Mouse (Mus musculus) c-Kit-positive CD71-negative TER-119-negative erythroid progenitor cells, embryonic 14.5 days (primary cell): ENCODE data around the gene Itga1.

Experiments used
- DNase-seq: peaks from one replicate; pipeline ENCODE4 v3.0.0-alpha.2; 2013; ENCODE audit warnings: low read depth

The Itga1 gene

GRCm38 (mm10) chr13:115099381-115099780 lies 2.4 kb downstream of the Itga1 start:
- no peak for DNase-seq

- DNase-seq: no peak
Measured at GRCm38 (mm10) chr13:115098227-115098626, 3.5 kb downstream of the Itga1 start.

- no peak for DNase-seq
Measured at GRCm38 (mm10) chr13:115096965-115097364, 4.8 kb downstream of the Itga1 start.

- DNase-seq: no peak
Measured at GRCm38 (mm10) chr13:115096216-115096615, 5.5 kb downstream of the Itga1 start.

- no peak for DNase-seq
Measured at GRCm38 (mm10) chr13:115095392-115095791, 6.4 kb downstream of the Itga1 start.

- no peak for DNase-seq
Measured at GRCm38 (mm10) chr13:115091511-115091910, 10.3 kb downstream of the Itga1 start.

- DNase-seq: no peak
Measured at GRCm38 (mm10) chr13:115090977-115091445, 10.8 kb downstream of the Itga1 start.

GRCm38 (mm10) chr13:115090069-115090976 lies 11.4 kb downstream of the Itga1 start, which contains the start of gene Pelo:
Gene Pelo, minus strand, starts transcription at chr13:115090186.
- peak; percentile 80 for DNase-seq

- DNase-seq: no peak
Measured at GRCm38 (mm10) chr13:115089395-115090025, 12.3 kb downstream of the Itga1 start.

GRCm38 (mm10) chr13:115089020-115089394 lies 12.8 kb downstream of the Itga1 start:
- no peak for DNase-seq

- DNase-seq: no peak
Measured at GRCm38 (mm10) chr13:115085974-115086373, 15.8 kb downstream of the Itga1 start.

- DNase-seq: no peak
Measured at GRCm38 (mm10) chr13:115082339-115082738, 19.4 kb downstream of the Itga1 start.

GRCm38 (mm10) chr13:115079996-115080585 lies 21.7 kb downstream of the Itga1 start:
- no peak for DNase-seq

- DNase-seq: no peak
Measured at GRCm38 (mm10) chr13:115078997-115079685, 22.6 kb downstream of the Itga1 start.

- no peak for DNase-seq
Measured at GRCm38 (mm10) chr13:115077346-115078134, 24.2 kb downstream of the Itga1 start.

- no peak for DNase-seq
Measured at GRCm38 (mm10) chr13:115072386-115072785, 29.4 kb downstream of the Itga1 start.

GRCm38 (mm10) chr13:115071431-115071830 lies 30.3 kb downstream of the Itga1 start:
- DNase-seq: no peak

- DNase-seq: no peak
Measured at GRCm38 (mm10) chr13:115067968-115068330, 33.8 kb downstream of the Itga1 start.

- DNase-seq: no peak
Measured at GRCm38 (mm10) chr13:115067324-115067967, 34.3 kb downstream of the Itga1 start.

GRCm38 (mm10) chr13:115057555-115057954 lies 44.2 kb downstream of the Itga1 start:
- no peak for DNase-seq

- DNase-seq: no peak
Measured at GRCm38 (mm10) chr13:115054783-115055182, 47.0 kb downstream of the Itga1 start.
